Mouse (Mus musculus): ENCODE data around the gene Fbxl15.

DNA sequence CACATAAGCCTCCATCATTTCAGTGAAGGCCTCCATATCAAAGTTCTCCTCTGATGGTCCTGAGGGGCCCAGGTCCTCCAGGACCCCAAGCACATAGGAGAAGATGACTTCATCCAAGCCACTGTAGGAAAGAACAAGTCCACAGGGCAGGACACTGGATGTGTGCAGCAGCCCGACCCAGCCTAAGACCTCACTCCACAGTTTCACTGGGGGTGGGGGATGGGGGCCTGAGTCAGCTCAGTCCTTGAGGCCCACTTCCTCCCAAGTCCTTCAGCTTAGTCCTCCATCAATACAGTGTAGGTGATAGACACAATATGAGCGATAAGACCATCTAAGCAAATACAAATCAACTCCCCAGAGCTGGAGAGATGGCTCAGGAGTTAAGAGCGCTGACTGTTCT is 4.0 kb downstream of the Fbxl15 start:
- TF ChIP-seq CTCF (IDR thresholded peaks at IDR 0.05; ENCODE audit: extremely low read depth, insufficient read depth, low read length) (no peak), POLR2A (IDR thresholded peaks at IDR 0.05; ENCODE audit: extremely low read depth, insufficient read depth, low read length) (no peak)

Data from cortical plate, adult 2 months (tissue).